Mouse (Mus musculus): ENCODE results near the gene Ccdc185.

- TF ChIP-seq POLR2A (IDR thresholded peaks at IDR 0.05; ENCODE audit: low read depth, low read length) (no peak), CTCF (IDR thresholded peaks at IDR 0.05; ENCODE audit: extremely low read depth, insufficient read length, insufficient replicate concordance, low read depth, low read length) (no peak)
Observed at GRCm38 (mm10) chr1:182729002-182729401, 20.0 kb downstream of the Ccdc185 start.

Data from small intestine, adult 2 months (tissue).